Mouse (Mus musculus): Measurements from ENCODE around the gene Bace2. TPM values are rescaled to one million over a fixed set of nuclear protein-coding genes. Genes with fewer than 3 reads are reported as not detected.

Bace2 gene
- total RNA-seq, 2 experiments from 2014 or later: 5.7 to 6.6 TPM

GRCm38 (mm10) chr16:97443670-97444263 lies 87.2 kb downstream of the Bace2 start:
- intact Hi-C loops (cut with DNase I): loop anchor here (2.0 to 5.0 kb wide), 2 partner anchors 86 to 125 kb away; partner anchors contain the start of gene Bace2
- TF ChIP-seq CTCF (IDR thresholded peaks at IDR 0.05): peak; percentile 96
- H3K4me3 ChIP-seq: no peak overlapping the region
- no peak overlapping the region for H3K27ac ChIP-seq
- peak in 1 of 2 experiments; percentile 25 for DNase-seq (ENCODE audit: extremely low spot score in 1 of 2, low spot score in 2 of 2)

- DNase-seq (ENCODE audit: extremely low spot score in 1 of 2, low spot score in 2 of 2): no peak
- intact Hi-C loops (cut with DNase I): no loop called here
- Histone ChIP-seq H3K27ac (no peak overlapping the region), H3K4me3 (no peak overlapping the region)
- TF ChIP-seq CTCF (IDR thresholded peaks at IDR 0.05): no peak
Measured at GRCm38 (mm10) chr16:97447386-97447785, 90.8 kb downstream of the Bace2 start.

DNA sequence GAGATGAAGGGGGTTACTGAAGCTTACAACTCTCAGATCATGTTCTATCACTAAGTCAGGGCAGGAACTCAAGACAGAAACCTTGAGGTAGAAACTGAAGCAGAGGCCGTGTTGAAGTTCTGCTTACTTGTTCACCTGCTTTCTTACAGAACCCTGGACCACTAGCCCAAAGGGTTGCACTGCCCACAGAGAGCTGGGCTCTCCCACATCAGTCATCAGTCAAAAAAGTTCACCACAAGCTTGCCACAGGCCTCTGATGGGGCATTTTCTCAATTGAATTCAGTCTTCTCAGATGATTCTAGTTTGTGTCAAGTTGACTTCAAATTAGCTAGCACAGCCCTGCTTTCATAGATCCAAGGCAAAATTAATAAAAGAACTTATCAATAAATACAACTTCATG lies 103.3 kb downstream of the Bace2 start:
- no peak for TF ChIP-seq CTCF (IDR thresholded peaks at IDR 0.05)
- DNase-seq (ENCODE audit: extremely low spot score in 1 of 2, low spot score in 2 of 2): no peak
- intact Hi-C loops (cut with DNase I): no loop called here
- H3K27ac ChIP-seq: no peak overlapping the region
- no peak overlapping the region for H3K4me3 ChIP-seq

- DNase-seq (ENCODE audit: extremely low spot score in 1 of 2, low spot score in 2 of 2): no peak
- TF ChIP-seq CTCF (IDR thresholded peaks at IDR 0.05): no peak
- intact Hi-C loops (cut with DNase I): no loop called here
Measured at GRCm38 (mm10) chr16:97461271-97461670, 104.7 kb downstream of the Bace2 start.

GRCm38 (mm10) chr16:97462481-97463181 lies 106.1 kb downstream of the Bace2 start, which contains the start of gene Mx1:
TSS of gene Mx1 (minus strand) at chr16:97462907.
- TF ChIP-seq CTCF (IDR thresholded peaks at IDR 0.05): no peak
- intact Hi-C loops (cut with DNase I): no loop called here
- H3K27ac ChIP-seq: no peak within 1 kb of the TSS
- DNase-seq (ENCODE audit: extremely low spot score in 1 of 2, low spot score in 2 of 2): no peak
- H3K4me3 ChIP-seq: no peak within 1 kb of the TSS

More at GRCm38 (mm10) chr16:97461271-97461670, 104.7 kb downstream of the Bace2 start:
- Histone ChIP-seq H3K27ac (no peak overlapping the region), H3K4me3 (no peak overlapping the region)

DNA sequence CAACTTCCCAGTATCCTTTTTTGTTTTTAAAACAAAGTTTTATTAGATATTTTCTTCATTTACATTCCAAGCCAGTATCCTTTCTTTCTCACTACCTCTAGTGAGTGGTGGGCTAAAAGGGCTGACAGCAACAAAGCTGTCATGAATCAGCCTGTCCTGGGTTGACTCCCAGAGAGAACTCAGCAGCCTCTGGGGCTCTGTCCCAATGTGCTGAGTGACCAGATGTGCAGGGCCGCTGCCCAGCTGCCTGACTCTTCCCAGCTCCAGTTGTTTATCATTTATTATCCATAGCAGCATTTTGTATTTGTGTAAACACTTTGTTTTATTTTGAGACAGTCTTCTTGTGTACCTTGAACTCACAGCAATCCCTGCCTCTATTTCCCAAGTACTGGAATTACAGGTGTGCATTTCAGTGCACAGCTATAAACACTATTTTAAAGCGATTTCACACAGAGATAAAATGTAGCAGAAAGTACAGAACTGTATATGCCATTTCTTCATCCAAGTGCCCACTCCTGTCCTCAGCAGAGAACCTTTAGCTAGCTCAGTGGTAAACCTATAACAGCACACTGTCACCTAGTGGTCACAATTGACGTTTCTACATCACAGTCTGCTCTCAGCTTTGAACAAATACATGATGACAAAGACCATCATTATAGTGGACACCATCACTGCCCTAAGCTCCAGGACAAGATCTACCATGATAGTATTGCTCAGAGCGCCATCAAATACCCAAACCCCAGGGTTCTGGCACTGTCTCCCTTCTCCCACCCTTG lies 109.8 kb downstream of the Bace2 start:
- intact Hi-C loops (cut with DNase I): loop anchor here (2.0 kb wide), 1 partner anchor 156 kb away; no protein-coding TSS in a partner anchor
- Histone ChIP-seq H3K27ac (no peak overlapping the region), H3K4me3 (no peak overlapping the region)
- DNase-seq (ENCODE audit: extremely low spot score in 1 of 2, low spot score in 2 of 2): no peak
- peak; percentile 77 for TF ChIP-seq CTCF (IDR thresholded peaks at IDR 0.05)

GRCm38 (mm10) chr16:97467472-97467871 lies 110.9 kb downstream of the Bace2 start:
- no peak for DNase-seq (ENCODE audit: extremely low spot score in 1 of 2, low spot score in 2 of 2)
- no peak overlapping the region for H3K4me3 ChIP-seq
- no peak for TF ChIP-seq CTCF (IDR thresholded peaks at IDR 0.05)
- H3K27ac ChIP-seq: no peak overlapping the region
- intact Hi-C loops (cut with DNase I): loop anchor here (2.0 kb wide), 1 partner anchor 157 kb away; no protein-coding TSS in a partner anchor

- no peak for DNase-seq (ENCODE audit: extremely low spot score in 1 of 2, low spot score in 2 of 2)
- TF ChIP-seq CTCF (IDR thresholded peaks at IDR 0.05): no peak
- no peak overlapping the region for H3K4me3 ChIP-seq
- H3K27ac ChIP-seq: no peak overlapping the region
- intact Hi-C loops (cut with DNase I): loop anchor here (2.0 kb wide), 1 partner anchor 157 kb away; no protein-coding TSS in a partner anchor
Measured at GRCm38 (mm10) chr16:97467993-97468791, 111.7 kb downstream of the Bace2 start.

DNA sequence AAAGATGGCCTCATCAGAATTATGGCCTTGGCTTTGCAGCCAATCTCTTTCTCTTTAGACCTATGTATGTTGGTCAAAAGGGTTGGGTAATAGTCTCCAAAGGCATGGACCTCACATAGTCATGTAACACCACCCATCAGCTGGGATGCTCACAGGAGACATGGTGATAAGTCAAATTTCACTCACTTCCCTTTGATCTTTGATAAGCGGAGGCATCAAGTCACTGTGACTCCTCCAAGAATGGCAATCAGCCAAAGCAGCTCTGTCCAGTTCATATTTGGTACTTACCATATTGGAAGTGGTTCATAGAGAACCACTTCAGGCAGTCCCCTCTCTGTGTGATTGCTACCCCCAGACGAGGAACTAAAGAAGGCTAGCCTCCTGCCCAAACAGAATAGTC lies 118.1 kb downstream of the Bace2 start:
- DNase-seq (ENCODE audit: extremely low spot score in 1 of 2, low spot score in 2 of 2): no peak
- intact Hi-C loops (cut with DNase I): no loop called here
- Histone ChIP-seq H3K4me3 (no peak overlapping the region), H3K27ac (no peak overlapping the region)
- no peak for TF ChIP-seq CTCF (IDR thresholded peaks at IDR 0.05)

GRCm38 (mm10) chr16:97475581-97475980 lies 119.0 kb downstream of the Bace2 start:
- TF ChIP-seq CTCF (IDR thresholded peaks at IDR 0.05): no peak
- intact Hi-C loops (cut with DNase I): no loop called here

DNA sequence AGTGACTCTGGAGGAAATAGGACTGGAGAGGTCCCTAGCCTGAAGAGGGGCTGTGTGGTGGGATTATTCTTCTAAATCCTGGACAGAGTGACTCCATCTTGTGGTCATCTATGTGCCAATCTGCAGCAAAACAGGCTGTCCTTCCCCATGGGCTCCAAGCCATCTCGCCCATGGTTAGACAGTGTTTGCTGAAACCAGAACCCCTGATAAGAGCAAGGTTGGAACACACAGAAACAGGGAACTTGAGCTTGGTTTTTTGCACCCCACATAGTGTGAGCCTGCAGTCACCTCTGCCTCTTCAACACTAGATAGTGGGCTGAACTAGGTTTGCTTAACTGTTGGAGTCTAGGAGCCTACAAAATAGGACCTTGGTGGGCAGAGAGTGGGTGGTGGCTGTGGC lies 120.0 kb downstream of the Bace2 start:
- TF ChIP-seq CTCF (IDR thresholded peaks at IDR 0.05): no peak
- Histone ChIP-seq H3K27ac (no peak overlapping the region), H3K4me3 (no peak overlapping the region)
- no peak for DNase-seq (ENCODE audit: extremely low spot score in 1 of 2, low spot score in 2 of 2)
- intact Hi-C loops (cut with DNase I): no loop called here

More at GRCm38 (mm10) chr16:97475581-97475980, 119.0 kb downstream of the Bace2 start:
- no peak overlapping the region for H3K27ac ChIP-seq
- no peak overlapping the region for H3K4me3 ChIP-seq
- no peak for DNase-seq (ENCODE audit: extremely low spot score in 1 of 2, low spot score in 2 of 2)
